Mouse (Mus musculus) heart, postnatal 0 days (tissue): ENCODE data around the gene Tmcc2.

Source experiments
- CTCF ChIP-seq: IDR thresholded peaks from 2 replicates; pipeline ENCODE4 v1.5.1; 2016; ENCODE audit warnings: antibody characterized with exemption, control low read depth, low read depth
- EP300 ChIP-seq: IDR thresholded peaks from 2 replicates; pipeline ENCODE4 v1.6.1; 2016; ENCODE audit warnings: antibody characterized with exemption, low read depth

- TF ChIP-seq CTCF (no peak), EP300 (no peak)
Observed at GRCm38 (mm10) chr1:132434032-132434431, 43.0 kb upstream of the Tmcc2 start.
